Mouse (Mus musculus) spleen, adult 2 months (tissue): ENCODE measurements around the gene Fosl2.

Experiments used
- CTCF ChIP-seq: fragments of 200-500 bp; IDR thresholded peaks from 2 replicates; pipeline ENCODE4 v1.5.1; 2011; ENCODE audit warnings: mild to moderate bottlenecking, inconsistent platforms; ENCODE audit not compliant: insufficient read depth, insufficient read length, insufficient replicate concordance; ENCODE audit errors: extremely low read depth
- POLR2A ChIP-seq: fragments of 200-500 bp; IDR thresholded peaks from 2 replicates; pipeline ENCODE4 v1.6.1; 2011; ENCODE audit warnings: low read depth, low read length, inconsistent platforms

DNA sequence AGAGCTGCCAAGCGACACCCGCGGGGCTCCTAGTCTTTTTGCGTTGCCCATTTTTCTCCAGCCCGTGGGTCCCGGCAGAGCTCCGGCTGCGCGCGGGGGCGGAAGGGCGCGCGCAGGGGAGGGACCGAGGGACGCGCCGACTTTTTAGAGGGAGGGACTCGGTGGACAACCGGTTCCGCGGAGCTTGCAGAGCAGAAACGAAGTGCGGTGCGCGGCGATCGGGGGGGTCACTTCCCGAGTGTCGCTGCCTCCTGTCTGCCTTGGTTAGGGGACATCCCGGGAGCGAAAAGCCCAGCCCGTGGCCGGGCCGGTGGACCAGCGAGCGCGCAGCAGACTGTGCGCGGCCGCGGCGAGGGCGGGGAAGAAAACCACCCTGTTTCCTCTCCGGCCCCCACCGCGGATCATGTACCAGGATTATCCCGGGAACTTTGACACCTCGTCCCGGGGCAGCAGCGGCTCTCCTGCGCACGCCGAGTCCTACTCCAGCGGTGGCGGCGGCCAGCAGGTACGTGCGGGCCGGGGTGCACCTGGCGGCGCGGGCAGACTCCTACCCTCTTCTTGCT is 781 bp downstream of the Fosl2 start:
- TF ChIP-seq CTCF (no peak), POLR2A (no peak)
